Mouse (Mus musculus) frontal cortex, adult (tissue): Measurements from ENCODE around the gene Zfp13.
A peak's percentile ranks its signal among the peaks of the same experiment; 100 is the strongest.
"Not testable (repeated sequence)": the region's sequence is repeated elsewhere in the genome, so short reads cannot be mapped to it uniquely, and the experiment has no call there.

Experiments
- ATAC-seq: cut with Nextera tagmentation; 2 replicates; pipeline ENCODE4 v1.9.2; 2017; ENCODE audit warnings: mild to moderate bottlenecking, moderate library complexity, mixed read lengths; ENCODE audit not compliant: low TSS enrichment

Zfp13 gene

GRCm38 (mm10) chr17:23550188-23550791 is 49.0 kb downstream of the Zfp13 start:
- ATAC-seq, result peak; percentile 58

GRCm38 (mm10) chr17:23549441-23549840 is 49.8 kb downstream of the Zfp13 start:
- ATAC-seq, result no peak

DNA sequence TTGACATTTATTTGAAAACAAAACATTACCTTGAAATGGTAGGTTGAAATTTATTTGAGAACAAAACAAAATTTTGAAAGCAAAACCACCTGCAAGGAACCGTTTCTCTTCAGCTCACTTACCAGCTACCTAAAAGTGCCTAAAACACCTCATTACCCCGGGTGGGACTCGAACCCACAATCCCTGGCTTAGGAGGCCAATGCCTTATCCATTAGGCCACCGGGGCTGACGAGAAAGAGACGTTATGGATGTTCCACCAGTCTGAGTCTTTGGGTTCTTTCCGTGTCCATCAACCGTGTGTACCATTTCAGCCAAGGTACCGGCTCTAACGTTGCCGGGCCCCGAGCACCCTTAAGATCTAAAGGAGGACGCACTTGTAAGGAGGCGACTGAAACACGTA is 50.7 kb downstream of the Zfp13 start:
- ATAC-seq, result peak; percentile 32

DNA sequence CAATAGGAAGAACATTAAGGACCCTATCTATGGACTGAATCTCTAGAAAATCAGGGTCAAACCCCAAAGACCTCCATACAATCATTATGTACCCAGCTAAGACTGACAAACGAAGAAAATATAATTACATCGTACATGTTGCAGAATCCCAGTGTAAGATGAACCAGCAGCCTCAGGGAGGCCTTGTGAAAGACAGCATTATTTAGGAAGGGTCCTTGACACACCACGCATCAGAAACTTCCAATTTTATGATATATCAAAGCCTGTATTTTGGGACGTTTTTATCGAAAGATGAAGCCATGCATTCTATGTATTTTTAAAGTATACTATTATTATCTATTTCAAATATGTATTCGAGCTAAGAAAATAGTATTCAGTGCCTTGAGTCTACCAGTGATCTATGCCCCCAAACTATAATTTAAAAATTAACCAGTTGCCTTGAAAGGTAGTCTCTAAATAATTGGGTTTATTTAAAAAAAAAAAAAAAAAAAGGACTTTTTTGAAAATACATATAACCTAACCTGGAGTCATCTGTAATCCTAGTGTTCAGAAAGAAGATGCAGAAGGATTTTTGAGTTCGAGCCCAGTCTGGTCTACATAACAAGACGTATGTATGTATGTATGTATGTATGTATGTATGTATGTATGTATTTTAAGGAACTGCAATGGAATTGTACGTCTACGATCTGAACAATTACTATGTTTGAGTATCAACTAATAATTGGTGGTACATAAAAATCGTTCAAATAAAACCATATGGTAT is 51.4 kb downstream of the Zfp13 start:
- ATAC-seq, result no peak

DNA sequence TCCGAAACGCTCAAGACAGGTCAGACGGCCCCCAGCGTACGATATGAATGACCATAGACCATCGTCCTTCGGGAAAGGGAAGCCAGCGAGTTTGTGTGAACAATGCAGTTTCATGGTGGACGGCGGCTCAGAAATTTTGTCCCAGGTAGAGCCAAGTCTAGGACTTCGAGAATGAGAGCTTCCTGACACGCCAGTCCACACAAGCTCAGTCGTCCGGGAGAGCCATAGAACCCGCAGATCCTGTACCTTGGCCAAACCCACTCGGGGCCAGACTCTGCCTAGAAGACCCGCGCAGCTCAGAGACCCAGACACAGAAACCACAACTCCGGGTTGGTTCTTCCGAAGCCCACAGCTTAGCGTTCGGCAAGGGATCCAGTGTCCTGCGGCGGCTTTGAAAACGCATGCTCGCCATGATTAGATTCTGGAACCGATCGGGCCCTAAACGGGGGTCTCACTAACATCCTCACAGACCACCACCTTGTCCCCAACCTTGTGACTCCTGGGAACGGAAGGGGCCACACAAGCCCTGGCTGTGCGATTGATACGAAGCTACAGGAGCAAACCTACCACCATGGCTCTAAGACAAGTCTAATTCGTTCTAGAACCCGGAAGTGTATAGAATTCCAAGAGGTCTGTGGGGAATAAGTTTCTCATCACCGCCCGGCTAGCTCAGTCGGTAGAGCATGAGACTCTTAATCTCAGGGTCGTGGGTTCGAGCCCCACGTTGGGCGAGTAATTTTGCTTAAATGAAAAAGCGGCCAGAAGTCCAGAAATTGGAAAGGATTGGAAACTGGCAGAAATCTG is 52.4 kb downstream of the Zfp13 start:
- peak; percentile 22 for ATAC-seq

- no peak for ATAC-seq
Measured at GRCm38 (mm10) chr17:23546333-23546701, 53.0 kb downstream of the Zfp13 start.

- no peak for ATAC-seq
Measured at GRCm38 (mm10) chr17:23545841-23546240, 53.4 kb downstream of the Zfp13 start.

DNA sequence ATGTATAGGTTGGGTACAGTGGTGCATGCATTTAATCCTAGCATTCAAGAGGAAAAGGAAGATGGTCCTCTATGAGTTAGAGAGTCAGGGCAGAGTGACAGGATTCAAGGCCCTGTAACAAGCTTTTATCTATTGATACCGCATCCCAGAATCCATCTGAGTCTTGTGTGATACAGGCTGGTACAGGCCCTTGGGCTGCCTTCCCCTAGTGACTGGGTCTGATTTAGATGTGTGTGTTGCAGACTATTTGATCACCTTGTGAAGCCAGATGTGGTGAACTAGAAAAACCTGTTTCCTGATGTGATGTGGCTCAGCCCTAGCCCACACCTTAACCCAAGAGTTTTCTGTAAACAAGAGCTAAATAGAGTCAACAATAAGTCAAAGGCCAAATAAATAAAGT is 54.5 kb downstream of the Zfp13 start:
- ATAC-seq, result no peak

GRCm38 (mm10) chr17:23543983-23544382 is 55.3 kb downstream of the Zfp13 start:
- ATAC-seq, result no peak

DNA sequence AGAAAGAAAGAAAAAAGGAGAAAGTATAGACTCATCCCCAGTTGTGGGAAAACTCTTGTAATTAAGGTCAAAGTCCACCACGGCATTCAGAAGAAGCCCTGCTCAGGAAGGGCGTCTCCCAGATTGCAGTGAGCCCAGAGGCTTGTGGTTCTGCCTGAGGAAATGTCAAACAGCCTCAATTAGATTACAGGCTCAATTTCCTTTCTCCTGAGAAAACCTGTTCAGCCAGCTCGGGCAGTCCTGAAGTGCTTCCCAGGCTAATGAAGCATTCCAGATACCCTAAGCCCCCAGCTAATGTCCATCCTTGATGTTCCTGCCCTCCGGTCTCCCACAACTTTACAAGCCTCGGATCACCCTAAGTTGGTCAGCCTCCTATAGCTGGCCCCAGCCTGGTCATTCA is 56.0 kb downstream of the Zfp13 start:
- no peak for ATAC-seq

DNA sequence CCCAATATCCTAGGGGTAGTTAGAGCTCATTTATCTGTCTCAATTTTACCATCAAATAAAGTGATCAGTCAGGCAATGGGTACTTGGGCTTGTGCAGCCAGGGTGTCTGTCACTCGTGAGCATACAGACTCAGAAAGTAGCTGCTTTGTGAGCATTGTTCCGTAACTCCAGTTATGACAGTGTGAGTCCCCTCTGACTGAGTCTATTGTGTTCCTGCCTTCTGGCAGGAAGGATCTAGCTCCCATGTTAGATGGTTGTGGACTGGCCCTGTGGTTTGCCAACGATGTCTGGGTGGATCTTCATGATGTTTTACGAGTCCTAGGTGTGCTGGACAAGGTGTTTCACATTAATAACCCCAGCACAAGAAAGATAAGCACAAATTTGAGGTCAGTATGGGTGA is 56.5 kb downstream of the Zfp13 start:
- no peak for ATAC-seq

DNA sequence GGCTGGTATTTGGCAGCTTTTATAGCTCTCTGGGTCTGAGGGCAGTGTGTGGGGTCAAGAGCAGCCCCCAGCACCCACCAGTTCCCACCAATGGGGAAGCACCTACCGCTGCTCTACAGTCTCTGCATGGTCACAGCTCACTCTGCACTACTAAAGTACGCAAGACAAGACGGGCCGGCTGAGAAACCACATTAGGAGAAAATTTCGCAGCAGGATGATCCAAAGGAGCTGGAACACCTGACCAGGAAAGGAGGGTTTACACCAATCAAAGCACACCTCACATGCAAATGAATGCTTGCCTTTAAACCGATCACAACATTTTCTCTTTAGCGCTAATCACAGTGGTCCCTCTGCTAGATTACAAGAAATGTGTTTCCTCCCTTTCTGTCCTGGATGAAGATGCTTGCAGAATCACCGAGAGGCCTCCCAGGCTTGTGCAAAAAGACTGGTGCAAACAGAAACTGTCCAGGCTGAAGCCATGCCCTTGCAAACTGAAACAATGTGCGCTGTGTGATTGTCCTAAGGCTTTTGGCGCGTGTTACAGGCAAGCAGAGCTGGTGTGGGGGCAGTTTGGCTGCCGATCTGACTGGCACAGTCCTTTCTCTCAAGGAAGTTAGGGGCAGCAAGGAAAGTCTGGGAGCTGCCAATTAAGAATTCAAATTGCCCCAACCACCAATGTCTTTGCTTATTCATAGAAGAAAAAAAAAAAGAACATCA is 57.1 kb downstream of the Zfp13 start:
- no peak for ATAC-seq

- 0 out of 2 replicates have a peak, but pooled peaks have one; percentile 9 for ATAC-seq
Measured at GRCm38 (mm10) chr17:23540605-23541475, 58.4 kb downstream of the Zfp13 start.

DNA sequence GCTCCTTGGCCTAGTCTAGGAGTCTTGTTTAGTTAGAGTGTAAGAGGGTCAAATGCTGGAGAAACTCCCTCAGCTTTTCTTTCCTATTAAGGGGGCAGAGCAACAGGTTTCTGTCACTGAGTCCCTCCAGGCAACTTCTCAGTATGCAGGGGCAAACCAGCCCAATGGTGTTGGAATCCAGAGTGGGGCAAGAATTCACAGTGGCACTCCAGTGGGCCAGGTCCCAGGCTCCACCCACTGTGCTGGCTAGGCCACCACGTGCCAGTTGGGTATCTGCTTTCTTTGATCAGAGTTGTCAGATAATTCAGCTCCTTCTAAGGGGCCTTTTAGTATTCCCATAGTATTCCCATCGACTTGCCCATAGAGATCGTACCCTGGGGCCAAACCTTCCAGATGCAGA is 59.2 kb downstream of the Zfp13 start:
- ATAC-seq, result no peak

DNA sequence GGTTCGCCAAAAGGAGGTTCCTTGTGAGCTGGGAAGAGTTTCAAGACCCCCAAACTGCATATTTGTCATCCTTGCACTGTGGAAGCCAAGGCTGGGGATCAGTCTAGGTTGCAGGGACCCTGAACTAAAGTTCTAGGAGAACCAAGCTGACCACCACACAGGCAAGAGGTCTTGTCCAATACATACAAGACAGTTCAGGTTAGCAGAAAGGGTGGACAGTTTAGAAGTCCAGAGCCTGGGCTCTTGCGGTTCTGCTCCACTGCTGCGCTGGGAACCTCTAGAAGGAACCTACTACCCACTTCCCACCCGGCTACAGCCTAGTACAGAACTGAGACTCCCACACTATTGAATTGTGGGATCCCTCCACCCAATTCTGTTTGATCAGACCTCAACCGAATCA is 59.7 kb downstream of the Zfp13 start:
- ATAC-seq, result no peak

GRCm38 (mm10) chr17:23538299-23539015 is 60.8 kb downstream of the Zfp13 start:
- no peak for ATAC-seq

DNA sequence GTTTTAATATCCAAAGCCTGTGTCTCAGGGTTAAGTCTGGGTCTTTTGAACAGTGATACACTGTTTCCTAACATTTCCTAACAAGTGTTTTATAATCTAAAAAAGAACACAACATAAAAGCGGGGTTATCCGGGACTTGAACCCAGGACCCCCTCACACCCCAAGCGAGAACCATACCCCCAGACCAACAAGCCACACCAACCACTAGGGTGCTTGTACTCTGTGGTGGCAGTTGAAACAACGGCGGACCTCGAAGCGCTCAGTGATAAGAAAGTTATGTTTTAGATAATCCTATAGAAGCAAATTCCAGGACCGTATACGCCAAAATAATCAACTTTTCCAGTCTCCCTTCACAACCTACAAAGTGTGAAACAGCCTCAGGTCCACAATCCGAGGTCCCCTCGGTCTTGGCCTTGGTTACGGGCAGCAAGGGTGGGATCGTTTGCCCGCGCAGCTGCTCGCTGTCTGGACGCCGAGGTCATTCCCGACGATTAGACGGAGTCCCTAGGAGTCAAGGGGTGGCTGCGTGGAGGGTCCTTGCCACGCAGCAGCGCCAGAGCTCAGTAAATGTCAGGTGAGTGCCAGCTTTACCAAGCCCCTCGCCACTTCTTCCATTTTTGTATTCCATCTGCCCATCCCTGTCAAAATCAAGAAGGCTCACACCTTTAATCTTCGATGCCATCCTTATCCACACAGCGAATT is 61.6 kb downstream of the Zfp13 start:
- no peak for ATAC-seq

- ATAC-seq, result not testable (repeated sequence)
Measured at GRCm38 (mm10) chr17:23535046-23535788, 64.1 kb downstream of the Zfp13 start.
